Mouse (Mus musculus): ENCODE data around the gene Dlx2.

DNA sequence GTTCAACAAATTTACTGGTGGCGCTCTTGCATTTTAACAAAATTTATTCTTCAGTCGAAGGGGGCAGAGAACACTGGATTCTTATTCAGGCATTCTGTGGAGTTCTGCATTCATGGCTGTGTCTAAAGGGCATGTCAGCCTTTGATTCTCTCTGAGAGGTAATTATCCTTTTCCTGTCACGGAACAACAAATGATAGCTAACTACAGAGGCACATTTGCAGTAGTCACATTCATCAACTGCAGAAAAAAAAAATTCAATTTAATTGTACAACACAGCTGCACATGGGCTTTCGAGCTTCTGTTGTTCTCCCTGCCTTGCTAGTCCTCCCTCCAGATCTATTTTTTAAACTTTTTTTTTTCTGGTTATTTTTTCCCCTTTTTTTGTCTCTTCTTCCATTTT, 29.6 kb downstream of the Dlx2 start:
- no peak for TF ChIP-seq CTCF (conservative IDR thresholded peaks at IDR 0.05; ENCODE audit: insufficient read depth, insufficient read length, low read depth, low read length)
- no peak for TF ChIP-seq POLR2A (IDR thresholded peaks at IDR 0.05; ENCODE audit: low read depth, low read length)
